Mouse (Mus musculus) left cerebral cortex, adult 6 months (tissue): Measurements from ENCODE around the gene Kcnh7. TPM values are rescaled to one million over a fixed set of nuclear protein-coding genes. Genes with fewer than 3 reads are reported as not detected.

Experiments
- long read RNA-seq, 2 experiments: library from polyadenylated mRNA; unstranded; transcript quantifications; one replicate each; pipeline ENCODE4 v2.0.0; 2019 to 2020
- polyA plus RNA-seq: library from polyadenylated mRNA; unstranded; fragments of <200 nt; fragmentation: Nextera tagmentation; gene quantifications from 2 replicates; pipeline ENCODE4 v1.2.3, GENCODE M21; 2021

Kcnh7 gene
- 11.9 and 12.7 TPM in 2 replicates for polyA plus RNA-seq
- long read RNA-seq, experiment 1, partial matches to known transcripts = 5 of 33 reads
- long read RNA-seq, experiment 1, other reads (novel, unspliced or antisense) = 28 of 33 reads
- long read RNA-seq, experiment 2, partial matches to known transcripts = 1 of 36 reads
- long read RNA-seq, experiment 2, other reads (novel, unspliced or antisense) = 35 of 36 reads

DNA sequence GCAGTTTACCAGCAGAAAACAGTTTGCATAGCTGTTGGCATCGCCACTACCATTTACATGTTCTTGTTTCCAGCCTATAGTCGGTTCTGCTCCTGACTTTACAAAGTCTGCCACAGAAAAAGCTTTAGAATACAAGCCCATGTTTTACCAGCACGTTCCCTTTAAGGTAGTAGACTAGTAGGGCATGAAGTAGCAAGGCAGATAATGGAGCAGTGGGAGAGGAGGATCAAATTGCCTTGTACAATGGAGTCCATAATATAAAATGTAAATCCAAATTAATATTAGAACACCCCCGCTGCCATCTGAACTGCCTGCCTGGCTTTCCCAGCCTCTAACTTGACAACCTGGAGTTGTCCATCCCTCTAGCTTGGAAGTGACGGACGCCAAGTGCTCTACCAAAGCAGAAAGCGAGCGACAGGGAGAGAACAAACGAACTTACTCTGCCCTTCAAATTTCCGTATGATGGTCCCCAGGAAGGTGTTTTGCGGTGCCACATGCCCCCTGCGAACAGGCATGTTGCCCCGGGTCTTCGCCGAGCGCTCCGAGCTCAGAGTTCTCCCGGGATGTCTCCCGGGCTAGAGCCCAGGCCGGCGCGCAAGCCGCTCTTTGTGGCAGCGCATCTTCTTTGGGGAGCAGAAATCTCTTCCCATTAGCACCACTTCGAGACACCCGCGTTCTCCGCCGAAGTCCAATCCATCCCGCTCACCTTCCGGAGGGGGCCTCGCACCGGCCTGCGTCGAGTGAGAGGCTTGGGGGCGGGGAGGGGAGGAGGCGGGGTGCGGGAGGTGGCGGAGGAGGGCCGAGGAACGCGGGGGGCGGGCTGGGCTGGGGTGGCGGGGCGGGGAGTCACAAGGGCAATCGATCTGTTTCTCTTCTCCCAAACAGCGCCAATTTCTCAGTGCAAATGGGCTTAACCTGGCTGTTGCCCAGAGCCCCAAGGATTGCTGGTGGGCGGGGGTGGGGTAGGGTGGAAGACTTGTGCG, at the start of gene Kcnh7:
Gene Kcnh7 (minus strand): TSS at position 725 of the 983 bp plus-strand sequence.

DNA sequence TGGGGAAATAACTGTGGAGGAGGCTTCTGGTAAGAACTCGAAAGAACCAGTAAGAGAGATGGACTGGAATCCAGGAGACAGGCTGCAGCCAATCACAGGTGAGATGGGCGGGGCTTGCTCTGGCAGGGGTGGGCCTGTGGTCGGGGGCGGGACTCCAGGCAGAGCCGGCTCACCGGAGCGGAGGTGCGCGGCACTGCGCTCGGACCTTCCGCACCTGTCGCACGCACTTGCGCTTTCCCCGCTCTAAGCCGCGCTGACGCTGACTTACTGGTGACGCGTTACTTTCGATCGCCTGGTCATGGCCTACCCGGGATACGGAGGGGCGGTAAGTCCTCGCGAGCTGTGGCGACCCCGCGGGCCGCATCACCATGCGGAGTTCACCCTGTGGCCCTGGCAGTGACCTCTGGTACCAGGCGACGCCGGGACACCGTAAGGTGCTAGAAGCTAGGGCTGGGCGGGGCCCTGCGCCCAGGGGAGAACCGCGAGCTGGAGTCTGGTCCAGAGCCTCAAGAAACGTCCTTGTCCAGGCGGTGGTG, 519.9 kb downstream of the Kcnh7 start, which contains the start of gene Gca:
Gene Gca (plus strand): TSS at position 151 of the 536 bp plus-strand sequence.

DNA sequence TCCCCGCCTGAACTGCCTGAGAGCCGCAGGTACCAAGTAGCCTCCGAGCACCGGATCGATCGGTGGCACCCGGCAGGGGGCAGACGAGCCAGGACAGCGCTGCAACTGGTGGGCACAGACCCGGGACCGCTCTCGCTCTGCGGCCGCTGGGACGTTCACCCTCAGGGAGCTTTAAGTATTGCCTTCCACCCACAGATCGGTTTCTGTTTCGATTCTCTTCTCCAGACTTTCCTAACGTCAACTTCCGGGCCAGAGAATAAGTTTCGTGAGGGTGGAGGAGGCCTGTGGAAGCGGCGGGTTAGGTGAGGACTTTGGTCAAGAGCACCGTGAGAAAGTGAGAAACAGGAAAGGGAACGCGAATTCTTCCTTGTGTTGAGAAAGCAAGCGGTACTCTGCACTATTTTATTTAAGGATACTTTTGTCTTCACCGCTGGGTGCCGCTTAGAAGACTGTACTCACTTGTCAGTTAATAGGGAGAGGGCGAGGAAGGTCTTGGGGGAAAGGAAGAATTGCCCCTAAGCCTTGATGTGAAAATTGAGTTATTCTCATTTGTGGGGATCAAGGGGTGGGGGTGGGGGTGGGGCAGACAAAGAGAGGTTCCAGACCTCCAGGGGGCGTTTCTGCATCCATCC, 538.0 kb downstream of the Kcnh7 start, which contains the start of gene Ifih1:
Gene Ifih1 (minus strand): TSS at position 242 of the 632 bp plus-strand sequence.

